Mouse (Mus musculus) ES-E14 (cell line): ENCODE measurements around the gene Olfr243.
"Not testable (repeated sequence)": the region's sequence is repeated elsewhere in the genome, so short reads cannot be mapped to it uniquely, and the experiment has no call there.

ENCODE experiments used
- CHD2 ChIP-seq: IDR thresholded peaks from 2 replicates; pipeline ENCODE4 v1.6.1; 2014; ENCODE audit warnings: mild to moderate bottlenecking, low read depth, low read length, inconsistent platforms
- HCFC1 ChIP-seq: IDR thresholded peaks from 2 replicates; pipeline ENCODE4 v1.6.1; 2012; ENCODE audit warnings: low read length, inconsistent platforms, borderline replicate concordance; ENCODE audit not compliant: insufficient read depth
- MAFK ChIP-seq: IDR thresholded peaks from 2 replicates; pipeline ENCODE4 v1.6.1; 2014; ENCODE audit warnings: mild to moderate bottlenecking, low read depth, low read length, inconsistent platforms; ENCODE audit not compliant: insufficient read depth
- ZC3H11A ChIP-seq: IDR thresholded peaks from 2 replicates; pipeline ENCODE4 v1.6.1; 2012; ENCODE audit warnings: low read depth, mild to moderate bottlenecking, inconsistent platforms, low read length, borderline replicate concordance
- ZNF384 ChIP-seq: IDR thresholded peaks from 2 replicates; pipeline ENCODE4 v1.6.1; 2012; ENCODE audit warnings: low read depth, low read length, inconsistent platforms

DNA sequence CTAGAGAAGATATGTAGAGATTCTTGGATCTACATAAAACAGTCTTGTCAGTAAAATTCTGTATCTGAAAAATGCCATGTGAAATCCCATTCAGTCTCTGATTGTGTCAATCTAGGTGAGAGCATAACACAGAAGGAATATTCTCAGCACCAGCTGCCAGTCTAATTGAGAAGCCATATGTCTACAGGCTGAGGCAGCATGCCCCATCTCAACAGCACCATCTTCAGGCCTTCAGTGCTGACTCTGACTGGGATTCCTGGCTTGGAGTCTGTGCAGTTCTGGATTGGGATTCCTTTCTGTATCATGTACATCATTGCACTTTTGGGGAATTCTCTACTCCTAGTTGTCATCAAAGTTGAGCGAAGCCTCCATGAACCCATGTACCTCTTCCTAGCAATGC lies 1.9 kb downstream of the Olfr243 start:
- not testable (repeated sequence) for TF ChIP-seq MAFK, ZNF384, ZC3H11A, CHD2, HCFC1
